Mouse (Mus musculus) cerebellum, adult 2 months (tissue): ENCODE results near the gene Slc43a1.
"Not testable (repeated sequence)": the region's sequence is repeated elsewhere in the genome, so short reads cannot be mapped to it uniquely, and the experiment has no call there.

Experiments used
- CTCF ChIP-seq: fragments of 200-500 bp; IDR thresholded peaks from 2 replicates; pipeline ENCODE4 v1.5.1; 2011; ENCODE audit warnings: low read depth, mild to moderate bottlenecking, control low read depth, low read length, moderate library complexity, borderline replicate concordance; ENCODE audit not compliant: insufficient read depth
- POLR2A ChIP-seq: fragments of 200-500 bp; IDR thresholded peaks from 2 replicates; pipeline ENCODE4 v1.6.1; 2011; ENCODE audit warnings: low read length, control low read depth, borderline replicate concordance; ENCODE audit not compliant: insufficient read depth

GRCm38 (mm10) chr2:84896686-84897085, 58.0 kb downstream of the Slc43a1 start:
- TF ChIP-seq CTCF, POLR2A: not testable (repeated sequence)
